Mouse (Mus musculus) left cerebral cortex, adult 9 months (tissue): ENCODE measurements around the gene Abcc4.

ENCODE experiments used
- DNase-seq, 2 experiments: peaks; one replicate each; pipeline ENCODE4 v3.0.0; 2022; ENCODE audit warnings: low spot score in 2 of 2

Abcc4 gene

DNA sequence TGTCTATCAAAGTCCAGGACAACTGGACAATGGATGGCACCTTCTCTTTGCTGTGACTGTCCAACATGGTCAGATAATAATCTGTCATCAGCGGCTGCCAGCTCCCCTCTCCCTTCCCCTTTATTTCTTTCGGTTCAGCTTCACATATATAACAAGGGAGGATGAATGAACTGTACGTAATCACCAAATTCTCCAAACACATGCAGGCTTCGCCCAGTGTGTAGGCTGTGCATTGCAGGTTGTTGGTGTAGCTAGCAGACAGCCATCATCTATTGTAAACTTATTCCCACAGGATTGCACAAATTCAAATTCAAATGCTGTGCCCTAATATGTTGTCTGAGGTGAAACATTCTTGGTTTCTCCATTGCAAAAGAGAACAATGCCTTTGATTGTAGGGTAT lies 271.2 kb downstream of the Abcc4 start:
- no peak for DNase-seq

DNA sequence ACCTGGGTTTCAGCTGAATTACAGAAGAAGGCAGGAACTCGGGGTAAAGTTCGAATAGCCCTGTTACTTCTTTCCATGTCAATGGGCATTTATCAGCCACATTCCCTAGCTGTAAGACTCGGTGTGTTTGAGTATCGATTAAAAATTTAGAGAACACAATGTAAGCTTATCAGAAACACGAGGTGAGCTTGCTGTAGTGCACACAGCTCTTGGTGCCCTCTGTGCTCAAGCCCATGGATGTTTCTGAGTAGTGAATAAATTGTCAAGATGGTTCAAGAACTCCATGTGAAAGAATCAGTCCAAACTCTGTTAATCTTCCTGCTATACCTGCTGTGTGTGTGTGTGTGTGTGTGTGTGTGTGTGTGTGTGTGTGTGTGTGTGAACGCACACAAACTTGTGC lies 272.2 kb downstream of the Abcc4 start:
- DNase-seq: no peak
